Mouse (Mus musculus) cortical plate, adult 2 months (tissue): ENCODE results near the gene Tomm40l. TPM values are rescaled to one million over a fixed set of nuclear protein-coding genes. Genes with fewer than 3 reads are reported as not detected.

Experiments
- H3K27ac ChIP-seq: fragments of 200-500 bp; 2 replicates; pipeline ENCODE4 v1.5.1; 2012; ENCODE audit warnings: low read length, control low read depth, inconsistent platforms; ENCODE audit not compliant: insufficient read depth
- H3K4me1 ChIP-seq: fragments of 200-500 bp; 2 replicates; pipeline ENCODE4 v1.6.1; 2011; ENCODE audit warnings: low read length; ENCODE audit not compliant: control insufficient read depth, insufficient read depth
- H3K4me3 ChIP-seq: fragments of 200-500 bp; 2 replicates; pipeline ENCODE4 v1.5.1; 2011; ENCODE audit warnings: mild to moderate bottlenecking, low read length, control low read depth; ENCODE audit not compliant: insufficient read depth
- CTCF ChIP-seq: fragments of 200-500 bp; IDR thresholded peaks from 2 replicates; pipeline ENCODE4 v1.5.1; 2011; ENCODE audit warnings: mild to moderate bottlenecking, control low read depth, low read length; ENCODE audit not compliant: insufficient read depth; ENCODE audit errors: extremely low read depth
- POLR2A ChIP-seq: fragments of 200-500 bp; IDR thresholded peaks from 2 replicates; pipeline ENCODE4 v1.6.1; 2011; ENCODE audit warnings: mild to moderate bottlenecking, low read length, control low read depth; ENCODE audit not compliant: insufficient read depth; ENCODE audit errors: extremely low read depth
- polyA plus RNA-seq: library from polyadenylated mRNA; depleted of rRNA; stranded (reverse); fragments of >200 nt; gene quantifications from 2 replicates; pipeline ENCODE4 v1.2.3, GENCODE M21; 2012

The Tomm40l gene
- polyA plus RNA-seq, 1 experiment, result 82.2 TPM

DNA sequence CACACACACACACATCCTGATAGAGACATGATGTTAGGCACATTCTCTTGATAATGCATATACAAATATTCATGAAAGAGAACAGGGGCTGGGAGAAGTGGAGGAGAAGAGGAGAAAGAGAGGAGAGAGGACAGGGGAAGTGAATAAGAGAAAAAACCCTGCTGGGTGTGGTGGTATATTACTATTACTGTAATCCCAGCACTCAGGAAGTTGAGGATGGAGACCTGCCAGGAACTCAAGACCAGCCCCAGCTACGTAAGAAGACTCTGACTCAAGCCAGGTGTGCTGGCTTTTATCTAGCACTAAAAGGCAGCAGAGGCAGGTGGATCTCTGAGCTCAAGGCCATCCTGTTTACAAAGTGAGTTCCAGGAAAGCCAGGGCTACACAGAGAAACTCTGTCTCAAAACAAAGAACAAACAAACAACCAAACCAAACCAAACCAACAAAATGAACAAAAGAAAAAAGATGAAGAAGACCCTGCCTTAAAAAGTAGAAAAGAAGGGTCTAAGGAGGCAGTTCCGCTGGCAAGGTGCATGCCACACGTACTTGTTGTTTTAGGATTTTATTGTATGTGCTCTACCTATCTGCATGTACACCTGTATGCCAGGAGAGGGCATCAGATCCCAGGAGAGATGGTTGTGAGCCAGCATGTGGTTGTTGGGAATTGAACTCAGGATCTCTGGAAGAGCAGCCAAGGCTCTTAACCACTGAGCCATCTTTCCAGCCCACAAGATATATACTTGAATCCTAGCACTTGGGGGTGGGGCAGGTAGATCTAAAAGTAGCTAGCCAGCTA lies 41.5 kb upstream of the Tomm40l start:
- Histone ChIP-seq H3K27ac (peak overlapping the region; percentile 53; the same call in 1 of the 2 replicates), H3K4me1 (peaks cover 8% of the 10 kb centered on the region), H3K4me3 (no peak overlapping the region)
- no peak for TF ChIP-seq CTCF
- TF ChIP-seq POLR2A, result no peak

DNA sequence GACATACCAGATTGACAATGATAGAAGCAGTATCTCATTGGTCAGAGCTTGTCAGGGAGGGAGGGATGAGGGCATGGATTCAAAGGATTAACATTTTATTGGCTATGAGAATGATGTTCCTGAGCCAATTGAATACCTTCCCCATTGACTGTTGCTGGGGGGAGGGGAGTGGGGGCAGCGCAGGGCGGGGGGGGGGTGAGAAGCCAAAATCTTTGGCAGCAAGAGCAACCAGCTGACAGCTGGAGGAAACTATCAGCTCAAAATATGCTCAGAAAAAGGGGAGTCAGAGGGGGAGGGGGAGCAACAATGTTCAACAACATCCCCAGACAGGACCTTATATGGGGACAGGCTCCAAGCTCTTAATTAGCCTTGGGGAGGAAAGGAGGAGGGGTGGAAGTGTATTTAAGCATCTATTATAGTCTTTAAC lies 40.9 kb upstream of the Tomm40l start:
- H3K4me1 ChIP-seq, result peaks cover 8% of the 10 kb centered on the region
- TF ChIP-seq CTCF (no peak), POLR2A (no peak)
- peak overlapping the region; percentile 57; the same call in 1 of the 2 replicates for H3K27ac ChIP-seq
- H3K4me3 ChIP-seq, result no peak overlapping the region

DNA sequence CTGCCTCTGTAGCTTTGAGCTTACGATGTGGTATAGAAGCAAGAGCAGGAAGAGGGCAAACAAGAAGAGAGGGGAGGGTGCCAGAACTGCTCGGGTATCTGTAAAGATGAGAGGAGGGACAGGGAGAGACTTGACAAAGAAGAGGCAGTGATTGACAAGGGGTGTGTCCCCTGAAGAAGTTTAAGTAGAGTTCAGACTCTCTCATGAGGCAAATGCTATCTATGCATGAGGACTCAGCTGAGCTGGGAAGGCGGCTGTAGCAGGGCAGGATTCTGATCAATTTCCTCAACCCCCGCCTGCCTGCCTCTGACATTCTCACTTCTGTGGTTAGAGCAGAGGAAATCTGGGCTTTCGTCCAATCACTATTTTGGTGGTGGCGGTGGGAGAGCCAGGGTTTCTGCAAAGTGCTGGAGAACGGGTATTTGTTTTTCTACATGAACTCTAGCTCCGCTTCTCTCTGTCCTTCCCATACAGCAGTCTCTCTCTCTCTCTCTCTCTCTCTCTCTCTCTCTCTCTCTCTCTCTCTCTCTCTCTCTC lies 40.3 kb upstream of the Tomm40l start:
- peak overlapping the region; percentile 57 for H3K27ac ChIP-seq
- H3K4me1 ChIP-seq, result peaks cover 8% of the 10 kb centered on the region
- H3K4me3 ChIP-seq, result no peak overlapping the region; the same call in 1 of the 2 replicates
- TF ChIP-seq CTCF, result no peak
- no peak for TF ChIP-seq POLR2A

DNA sequence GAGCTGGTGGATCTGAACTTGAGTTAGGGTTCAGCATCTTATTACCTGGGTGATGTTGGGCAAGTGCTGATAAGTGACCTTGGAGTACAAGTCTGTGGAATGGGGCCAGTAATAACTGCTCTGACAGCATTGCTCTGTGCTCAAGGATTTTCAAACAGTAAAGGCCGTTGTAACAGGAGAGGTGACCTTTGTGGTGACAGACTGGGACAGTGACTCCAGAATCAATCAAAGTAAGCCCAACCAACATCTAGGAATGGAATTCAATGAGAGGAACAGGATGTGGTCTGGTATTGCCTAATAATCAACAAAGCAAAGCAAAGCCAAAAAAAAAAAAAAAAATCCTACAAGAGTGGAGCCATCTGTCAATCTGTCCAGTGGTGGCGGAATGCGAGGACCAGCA lies 38.0 kb upstream of the Tomm40l start:
- Histone ChIP-seq H3K27ac (no peak overlapping the region), H3K4me3 (no peak overlapping the region), H3K4me1 (peaks cover 8% of the 10 kb centered on the region)
- no peak for TF ChIP-seq POLR2A
- no peak for TF ChIP-seq CTCF

DNA sequence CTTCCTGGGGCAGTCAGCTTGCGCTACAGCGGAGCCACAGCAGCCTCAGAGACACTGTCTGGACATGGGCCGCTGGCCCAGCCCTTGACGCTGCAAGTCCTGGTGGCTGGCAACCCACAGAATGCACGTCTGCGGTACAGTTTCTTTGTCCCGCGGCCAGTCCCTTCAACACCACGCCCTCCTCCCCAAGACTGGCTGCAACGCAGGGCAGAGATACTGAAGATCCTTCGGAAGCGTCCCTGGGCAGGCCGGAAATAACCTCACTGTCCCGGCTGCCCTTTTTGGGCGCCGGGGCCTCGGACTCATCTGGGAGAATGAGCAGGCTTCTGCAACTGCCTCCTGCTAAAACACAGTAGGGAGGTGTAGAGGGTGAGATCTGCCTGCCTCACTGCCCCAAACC lies 36.6 kb upstream of the Tomm40l start:
- Histone ChIP-seq H3K27ac (no peak overlapping the region), H3K4me3 (no peak overlapping the region), H3K4me1 (peaks cover 8% of the 10 kb centered on the region)
- TF ChIP-seq CTCF, result no peak
- no peak for TF ChIP-seq POLR2A

DNA sequence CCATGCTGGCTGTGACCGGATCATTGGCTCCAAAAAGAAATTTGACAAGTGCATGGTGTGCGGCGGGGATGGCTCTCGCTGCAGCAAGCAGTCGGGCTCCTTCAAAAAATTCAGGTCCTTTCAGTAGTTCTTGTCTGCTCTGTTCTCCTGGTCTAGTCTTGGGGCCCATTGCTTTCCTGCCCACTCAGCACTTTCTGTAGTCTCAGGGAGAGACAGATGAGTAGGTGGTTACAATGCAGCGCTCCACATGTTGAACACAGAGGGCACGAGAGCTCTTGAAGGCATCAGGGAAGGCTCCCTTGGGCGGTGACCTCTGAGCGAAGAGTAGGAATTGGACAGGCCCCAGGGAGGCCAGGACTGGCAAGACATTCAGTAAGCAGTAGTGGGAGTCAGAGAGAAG lies 35.5 kb upstream of the Tomm40l start:
- no peak overlapping the region for H3K27ac ChIP-seq
- H3K4me3 ChIP-seq, result no peak overlapping the region
- peaks cover 4% of the 10 kb centered on the region for H3K4me1 ChIP-seq
- no peak for TF ChIP-seq CTCF
- TF ChIP-seq POLR2A, result no peak

DNA sequence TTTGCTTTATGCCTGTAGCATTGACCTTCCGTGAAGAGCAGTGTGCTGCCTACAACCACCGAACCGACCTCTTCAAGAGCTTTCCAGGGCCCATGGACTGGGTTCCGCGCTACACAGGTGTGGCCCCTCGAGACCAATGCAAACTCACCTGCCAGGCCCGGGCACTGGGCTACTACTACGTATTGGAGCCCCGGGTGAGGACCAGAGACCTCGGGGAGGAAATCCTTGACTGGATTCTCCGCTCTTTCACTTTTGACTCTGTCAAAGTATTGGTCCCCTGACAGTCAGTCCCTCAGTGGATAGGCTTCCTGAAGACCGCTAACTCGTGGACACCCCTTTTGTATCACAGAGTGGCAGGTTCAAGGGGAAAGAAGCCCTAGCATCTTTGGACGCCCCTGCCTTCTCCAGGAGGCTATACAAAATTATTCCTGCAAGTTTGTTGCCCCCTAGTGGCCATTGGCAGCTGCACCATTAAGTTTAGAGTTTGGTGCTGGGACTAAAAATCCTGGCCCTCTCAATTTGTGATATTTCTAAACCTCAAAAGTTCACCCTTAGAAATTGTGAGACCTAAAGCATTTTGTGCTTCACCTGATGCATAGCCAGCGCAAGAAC lies 34.7 kb upstream of the Tomm40l start:
- Histone ChIP-seq H3K4me3 (no peak overlapping the region), H3K27ac (no peak overlapping the region), H3K4me1 (peaks cover 1% of the 10 kb centered on the region; the same call in 1 of the 2 replicates)
- TF ChIP-seq POLR2A (no peak), CTCF (peak; percentile 71; the same call in 1 of the 2 replicates)

DNA sequence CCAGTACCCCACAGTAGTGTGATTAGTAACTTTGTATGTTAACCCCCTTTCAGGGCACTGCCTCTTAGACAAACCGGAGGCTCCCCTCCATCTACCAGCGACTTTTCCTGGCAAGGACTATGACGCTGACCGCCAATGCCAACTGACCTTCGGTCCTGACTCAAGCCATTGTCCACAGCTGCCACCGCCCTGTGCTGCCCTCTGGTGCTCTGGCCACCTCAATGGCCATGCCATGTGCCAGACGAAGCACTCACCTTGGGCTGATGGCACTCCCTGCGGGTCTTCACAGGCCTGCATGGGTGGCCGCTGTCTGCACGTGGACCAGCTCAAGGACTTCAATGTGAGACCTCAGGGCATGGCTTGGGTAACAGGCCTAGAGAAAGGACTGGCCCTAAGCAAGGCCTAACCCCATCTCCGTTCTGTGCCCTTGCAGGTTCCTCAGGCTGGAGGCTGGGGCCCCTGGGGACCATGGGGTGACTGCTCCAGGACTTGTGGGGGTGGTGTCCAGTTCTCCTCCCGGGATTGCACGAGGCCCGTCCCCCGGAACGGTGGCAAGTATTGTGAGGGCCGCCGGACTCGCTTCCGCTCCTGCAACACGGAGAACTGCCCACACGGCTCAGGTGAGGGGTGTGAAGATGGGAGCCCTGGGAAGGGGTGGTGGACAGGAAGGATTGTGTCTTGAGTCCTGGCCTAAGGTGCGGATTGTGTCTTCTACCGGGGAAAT lies 33.9 kb upstream of the Tomm40l start:
- TF ChIP-seq CTCF, result no peak
- no peak for TF ChIP-seq POLR2A
- Histone ChIP-seq H3K27ac (no peak overlapping the region), H3K4me3 (no peak overlapping the region), H3K4me1 (no peaks in the 10 kb centered on the region)

DNA sequence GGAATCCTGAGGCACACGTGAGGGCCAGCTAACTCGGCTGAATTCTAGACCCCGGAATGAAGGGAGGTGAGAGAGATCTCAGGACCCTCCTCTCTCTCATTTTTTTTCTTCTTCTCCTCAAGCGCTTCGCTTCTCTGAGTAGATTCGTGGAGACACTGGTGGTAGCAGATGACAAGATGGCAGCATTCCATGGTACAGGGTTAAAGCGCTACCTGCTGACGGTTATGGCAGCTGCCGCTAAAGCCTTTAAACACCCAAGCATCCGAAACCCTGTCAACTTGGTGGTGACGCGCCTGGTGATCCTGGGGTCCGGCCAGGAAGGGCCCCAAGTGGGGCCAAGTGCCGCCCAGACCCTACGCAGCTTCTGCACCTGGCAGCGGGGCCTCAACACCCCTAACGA lies 30.1 kb upstream of the Tomm40l start:
- TF ChIP-seq POLR2A, result no peak
- no peak for TF ChIP-seq CTCF
- no peaks in the 10 kb centered on the region for H3K4me1 ChIP-seq
- peak overlapping the region; percentile 0; the same call in 1 of the 2 replicates for H3K4me3 ChIP-seq
- H3K27ac ChIP-seq, result 0 out of 2 replicates have a peak overlapping the region, but pooled peaks have one; percentile 16
